Mouse (Mus musculus): ENCODE measurements around the gene Mtrex. TPM values are rescaled to one million over a fixed set of nuclear protein-coding genes. Genes with fewer than 3 reads are reported as not detected.

Gene Mtrex
- total and polyA plus RNA-seq, 2 experiments from 2014 or later: 24.2 to 40.5 TPM

DNA sequence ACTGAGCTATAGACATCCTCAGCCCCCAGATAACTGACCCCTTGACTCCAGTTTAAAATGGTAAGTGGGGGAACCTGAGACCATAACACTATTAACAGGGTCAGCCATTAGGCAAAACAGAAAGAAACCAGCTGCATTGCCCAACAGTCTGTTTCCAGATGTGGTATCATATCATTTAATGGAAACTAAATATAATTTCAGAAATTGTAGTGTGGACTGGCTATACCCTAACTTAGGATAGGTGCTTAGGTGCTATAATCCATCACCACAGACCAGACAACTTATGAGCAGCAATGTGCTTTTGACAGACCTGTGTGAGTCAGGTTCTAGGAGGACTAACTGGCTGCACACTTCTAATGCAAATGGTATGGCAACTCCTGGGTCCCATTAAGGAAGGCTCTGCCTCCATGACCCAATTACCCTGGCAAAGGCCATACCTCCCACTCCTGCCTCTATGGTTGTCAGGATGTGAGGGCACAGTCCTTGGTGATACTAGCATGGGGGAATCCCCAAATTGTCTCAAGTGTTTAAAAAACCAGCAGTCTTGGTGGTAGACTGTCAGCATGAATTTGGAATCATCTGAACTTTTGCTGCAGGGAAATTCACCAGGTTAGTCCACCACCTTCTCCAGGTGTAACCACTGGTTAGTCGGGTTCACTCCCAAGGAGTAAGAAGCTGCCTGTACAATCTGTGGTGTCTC is 64.1 kb downstream of the Mtrex start:
- Histone ChIP-seq H3K4me2 (ENCODE audit: low read depth, low read length, poor library complexity, severe bottlenecking) (no peak overlapping the region), H3K9ac (replicated peaks; ENCODE audit: low read length, poor library complexity, severe bottlenecking) (no peak overlapping the region), H3K27ac (ENCODE audit: low read depth, low read length) (no peak overlapping the region), H3K4me3 (ENCODE audit: low read depth, low read length) (no peak overlapping the region), H3K36me3 (ENCODE audit: insufficient read depth, low read length) (peaks cover 38% of the 10 kb centered on the region), H3K27me3 (ENCODE audit: insufficient read depth, low read length) (no peaks in the 10 kb centered on the region), H3K9me3 (ENCODE audit: low read length) (no peaks in the 10 kb centered on the region), H3K4me1 (ENCODE audit: insufficient read depth, low read length) (no peaks in the 10 kb centered on the region)
- WGBS: 100% methylated on average over 1 of the region's 1 CpGs
- ATAC-seq (ENCODE audit: low FRiP score) (no peak), DNase-seq (ENCODE audit: low spot score) (no peak)
- no peak for TF ChIP-seq CTCF (IDR thresholded peaks at IDR 0.05)

DNA sequence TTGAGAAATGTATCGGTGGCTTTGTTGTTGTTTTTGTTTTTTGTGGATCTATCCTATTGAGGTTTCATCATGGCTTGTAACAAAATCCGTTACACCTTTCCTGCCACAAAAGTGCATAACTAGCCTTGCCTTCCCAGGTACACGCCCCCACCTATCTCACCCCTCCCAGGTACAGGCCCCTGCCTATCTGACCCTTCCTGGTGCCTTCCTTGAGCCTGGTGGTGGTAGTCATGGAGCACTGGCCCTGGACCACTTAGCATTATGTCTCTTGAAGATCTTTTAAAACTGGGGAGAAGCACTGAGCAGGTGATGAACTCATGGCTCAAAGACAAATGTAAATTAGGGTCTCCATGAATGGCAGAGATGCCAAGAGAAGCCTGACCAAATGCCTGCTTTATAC is 64.9 kb downstream of the Mtrex start:
- Histone ChIP-seq H3K27ac (ENCODE audit: low read depth, low read length) (no peak overlapping the region), H3K9ac (replicated peaks; ENCODE audit: low read length, poor library complexity, severe bottlenecking) (no peak overlapping the region), H3K36me3 (ENCODE audit: insufficient read depth, low read length) (peaks cover 33% of the 10 kb centered on the region), H3K4me3 (ENCODE audit: low read depth, low read length) (no peak overlapping the region), H3K9me3 (ENCODE audit: low read length) (no peaks in the 10 kb centered on the region), H3K4me2 (ENCODE audit: low read depth, low read length, poor library complexity, severe bottlenecking) (no peak overlapping the region), H3K27me3 (ENCODE audit: insufficient read depth, low read length) (no peaks in the 10 kb centered on the region), H3K4me1 (ENCODE audit: insufficient read depth, low read length) (no peaks in the 10 kb centered on the region)
- 71% methylated on average over 3 of the region's 3 CpGs for WGBS
- ATAC-seq (ENCODE audit: low FRiP score): no peak
- DNase-seq (ENCODE audit: low spot score): no peak
- no peak for TF ChIP-seq CTCF (IDR thresholded peaks at IDR 0.05)

DNA sequence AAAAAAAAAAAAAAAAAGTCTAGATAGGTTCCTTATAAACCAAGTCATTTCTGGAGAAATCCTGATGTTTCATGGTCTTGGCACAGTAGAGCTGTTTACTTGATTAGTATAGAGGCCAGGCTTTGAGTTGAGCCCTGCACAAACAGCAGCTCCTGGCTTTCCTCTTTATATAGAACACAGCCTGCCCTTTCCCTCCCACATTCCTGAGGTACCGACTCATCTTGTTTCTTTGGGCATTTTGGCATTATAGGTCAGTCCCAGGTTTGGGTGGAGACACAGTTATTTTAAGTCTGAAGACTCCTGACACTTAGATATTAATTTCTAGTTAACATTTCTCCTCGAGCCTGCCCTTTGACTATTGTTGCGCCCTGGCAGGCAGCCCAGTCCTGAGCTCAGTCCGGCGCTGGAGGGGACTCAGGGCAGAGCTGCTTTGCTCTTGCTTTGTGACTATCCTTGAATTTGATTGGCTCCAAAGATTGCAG is 65.3 kb downstream of the Mtrex start:
- H3K4me2 ChIP-seq (ENCODE audit: low read depth, low read length, poor library complexity, severe bottlenecking): no peak overlapping the region
- no peak for ATAC-seq (ENCODE audit: low FRiP score)
- no peaks in the 10 kb centered on the region for H3K4me1 ChIP-seq (ENCODE audit: insufficient read depth, low read length)
- H3K9me3 ChIP-seq (ENCODE audit: low read length): no peaks in the 10 kb centered on the region
- peaks cover 34% of the 10 kb centered on the region for H3K36me3 ChIP-seq (ENCODE audit: insufficient read depth, low read length)
- H3K27me3 ChIP-seq (ENCODE audit: insufficient read depth, low read length): no peaks in the 10 kb centered on the region
- DNase-seq (ENCODE audit: low spot score): no peak
- H3K4me3 ChIP-seq (ENCODE audit: low read depth, low read length): no peak overlapping the region
- no peak overlapping the region for H3K27ac ChIP-seq (ENCODE audit: low read depth, low read length)
- no peak for TF ChIP-seq CTCF (IDR thresholded peaks at IDR 0.05)
- H3K9ac ChIP-seq (replicated peaks; ENCODE audit: low read length, poor library complexity, severe bottlenecking): no peak overlapping the region
- 42% methylated on average over 5 of the region's 5 CpGs for WGBS

DNA sequence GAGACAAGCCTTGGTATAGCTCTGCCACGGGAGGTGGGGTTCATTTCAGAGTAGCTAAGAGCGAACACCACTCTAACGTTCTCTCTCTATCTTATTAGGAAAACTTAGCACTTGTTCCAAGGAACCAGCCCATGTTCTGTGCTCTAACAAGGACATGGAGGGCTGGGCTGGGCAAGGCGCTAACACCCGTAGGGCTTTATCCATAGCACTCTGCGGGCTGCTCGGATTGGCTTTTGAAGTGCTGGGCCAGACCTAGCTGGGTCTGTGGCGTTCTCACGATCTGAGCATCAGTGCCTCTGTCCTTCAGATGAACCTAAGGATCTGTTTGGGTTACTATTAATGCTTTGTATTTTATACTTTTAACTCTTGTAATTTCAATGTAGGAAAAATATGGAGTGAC is 66.3 kb downstream of the Mtrex start:
- no peaks in the 10 kb centered on the region for H3K9me3 ChIP-seq (ENCODE audit: low read length)
- H3K27me3 ChIP-seq (ENCODE audit: insufficient read depth, low read length): no peaks in the 10 kb centered on the region
- no peak overlapping the region for H3K9ac ChIP-seq (replicated peaks; ENCODE audit: low read length, poor library complexity, severe bottlenecking)
- TF ChIP-seq CTCF (IDR thresholded peaks at IDR 0.05): no peak
- DNase-seq (ENCODE audit: low spot score) (no peak), ATAC-seq (ENCODE audit: low FRiP score) (no peak)
- peaks cover 29% of the 10 kb centered on the region for H3K36me3 ChIP-seq (ENCODE audit: insufficient read depth, low read length)
- H3K4me1 ChIP-seq (ENCODE audit: insufficient read depth, low read length): no peaks in the 10 kb centered on the region
- no peak overlapping the region for H3K27ac ChIP-seq (ENCODE audit: low read depth, low read length)
- no peak overlapping the region for H3K4me2 ChIP-seq (ENCODE audit: low read depth, low read length, poor library complexity, severe bottlenecking)
- H3K4me3 ChIP-seq (ENCODE audit: low read depth, low read length): no peak overlapping the region
- WGBS: 95% methylated on average over 9 of the region's 9 CpGs

DNA sequence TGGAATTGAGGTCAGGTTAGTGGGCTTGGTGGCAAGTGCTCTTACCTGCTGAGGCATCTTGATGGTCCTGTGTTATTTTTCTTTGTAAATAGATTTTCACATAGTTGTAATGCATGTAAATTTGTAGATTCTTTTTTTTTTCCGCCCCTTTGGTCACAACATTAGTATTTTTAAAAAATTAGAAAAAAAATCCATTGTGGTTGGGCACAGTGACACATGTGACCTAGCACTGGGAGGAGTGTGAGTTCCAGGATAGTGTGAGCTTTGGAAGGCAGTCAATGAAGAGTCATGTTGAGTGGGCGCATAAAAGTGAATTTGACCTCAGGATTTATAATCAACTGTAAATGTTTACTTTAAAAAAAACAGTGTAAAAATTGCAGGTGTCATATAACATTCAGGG is 66.8 kb downstream of the Mtrex start:
- TF ChIP-seq CTCF (IDR thresholded peaks at IDR 0.05): no peak
- H3K4me1 ChIP-seq (ENCODE audit: insufficient read depth, low read length): no peaks in the 10 kb centered on the region
- no peak overlapping the region for H3K4me2 ChIP-seq (ENCODE audit: low read depth, low read length, poor library complexity, severe bottlenecking)
- no peak overlapping the region for H3K27ac ChIP-seq (ENCODE audit: low read depth, low read length)
- no peaks in the 10 kb centered on the region for H3K27me3 ChIP-seq (ENCODE audit: insufficient read depth, low read length)
- H3K36me3 ChIP-seq (ENCODE audit: insufficient read depth, low read length): peaks cover 24% of the 10 kb centered on the region
- no peak for DNase-seq (ENCODE audit: low spot score)
- no peak for ATAC-seq (ENCODE audit: low FRiP score)
- H3K9me3 ChIP-seq (ENCODE audit: low read length): no peaks in the 10 kb centered on the region
- H3K9ac ChIP-seq (replicated peaks; ENCODE audit: low read length, poor library complexity, severe bottlenecking): no peak overlapping the region
- 96% methylated on average over 2 of the region's 2 CpGs for WGBS
- no peak overlapping the region for H3K4me3 ChIP-seq (ENCODE audit: low read depth, low read length)

DNA sequence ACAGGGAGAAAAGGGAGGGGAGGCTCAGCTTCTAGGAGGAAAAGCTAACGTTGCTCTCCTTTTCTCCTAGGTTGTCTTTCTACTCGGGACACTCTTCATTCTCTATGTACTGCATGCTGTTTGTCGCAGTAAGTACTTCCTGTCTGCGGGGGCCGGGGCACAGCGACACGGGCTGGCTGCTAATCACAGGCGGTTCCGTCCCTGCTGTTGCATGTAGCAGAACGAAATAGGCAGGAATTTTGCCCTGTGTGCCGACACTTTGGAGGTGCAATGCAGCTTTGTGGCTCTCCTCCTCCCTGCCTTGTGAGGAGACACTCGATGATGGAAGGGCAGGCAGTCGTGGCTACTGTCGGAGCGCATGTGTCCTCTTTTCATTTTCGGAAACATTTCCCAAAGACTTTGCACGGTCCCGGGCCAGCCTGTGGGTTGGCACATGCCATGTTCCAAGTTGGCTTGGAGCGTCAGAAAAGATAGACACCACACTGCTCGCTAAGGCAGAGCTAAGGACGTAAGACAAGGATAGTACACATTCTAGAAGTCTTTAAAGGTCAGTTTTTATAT is 67.5 kb downstream of the Mtrex start:
- WGBS: 91% methylated on average over 21 of the region's 21 CpGs
- TF ChIP-seq CTCF (IDR thresholded peaks at IDR 0.05): no peak
- Histone ChIP-seq H3K4me3 (ENCODE audit: low read depth, low read length) (no peak overlapping the region), H3K9ac (replicated peaks; ENCODE audit: low read length, poor library complexity, severe bottlenecking) (no peak overlapping the region), H3K27me3 (ENCODE audit: insufficient read depth, low read length) (no peaks in the 10 kb centered on the region), H3K4me1 (ENCODE audit: insufficient read depth, low read length) (no peaks in the 10 kb centered on the region), H3K9me3 (ENCODE audit: low read length) (no peaks in the 10 kb centered on the region), H3K4me2 (ENCODE audit: low read depth, low read length, poor library complexity, severe bottlenecking) (no peak overlapping the region), H3K36me3 (ENCODE audit: insufficient read depth, low read length) (peaks cover 20% of the 10 kb centered on the region), H3K27ac (ENCODE audit: low read depth, low read length) (no peak overlapping the region)
- DNase-seq (ENCODE audit: low spot score) (no peak), ATAC-seq (ENCODE audit: low FRiP score) (no peak)
